Comparison of ENCODE assay signal across 11 mouse cellular contexts in the genomic region with DNA sequence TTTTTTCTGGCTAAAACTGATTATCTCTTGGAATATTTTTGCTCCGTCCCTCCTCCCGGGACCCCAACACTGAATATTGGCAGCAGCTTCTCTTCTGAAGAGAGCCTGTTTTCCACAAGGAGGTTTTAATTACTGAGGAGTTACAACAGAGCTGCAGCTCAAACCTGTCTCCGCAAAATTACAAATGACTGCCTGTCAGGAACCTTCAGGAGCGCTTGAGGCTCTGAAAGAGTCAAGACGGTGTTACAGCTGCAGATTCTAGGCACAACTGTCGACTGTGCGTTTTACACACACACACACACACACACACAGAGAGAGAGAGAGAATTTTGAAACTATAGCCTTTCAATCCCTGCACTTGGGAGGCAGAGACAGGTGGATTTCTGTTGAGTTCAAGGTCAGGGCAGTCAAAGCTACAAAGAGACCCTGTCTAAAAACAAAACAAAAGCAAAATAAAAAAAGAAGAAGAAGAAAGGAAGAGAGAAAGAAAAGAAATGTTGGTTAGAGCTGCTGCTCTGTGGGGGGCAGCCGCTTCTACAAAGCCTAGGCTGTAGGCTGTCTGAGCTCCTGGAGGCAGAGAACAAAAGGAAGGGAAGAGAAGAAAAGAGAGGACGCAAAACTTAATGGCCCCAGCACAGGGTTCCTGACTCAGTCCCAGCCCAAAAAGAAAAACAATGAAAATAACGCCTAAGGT. TPM values are rescaled to one million over a fixed set of nuclear protein-coding genes. Genes with fewer than 3 reads are reported as not detected.
DNase-seq lines count a peak whose midpoint lies in the region; ATAC-seq lines count a peak whose summit lies in the region.
"Had no signal": no experiment of that assay in that cellular context is flagged by ENCODE, and none has a peak within 500 bp of the region (broad histone marks: within the 10 kb centered on the region; RNA-seq: fewer than 3 reads in every experiment).

No protein-coding gene starts in this region.

- H3K27ac ChIP-seq in embryonic facial prominence, embryonic 10.5 days (replicated peaks): peak overlapping the region; percentile 45
- H3K27ac ChIP-seq in hindbrain, embryonic 11.5 days (ENCODE audit: low read depth, low read length): peak overlapping the region; percentile 56; the same call in 1 of the 2 replicates

- peak; percentile 90 for DNase-seq in WW6 (ENCODE audit: low read depth, low spot score)
- no peak for DNase-seq in embryonic facial prominence, embryonic 10.5 days (ENCODE audit: low spot score)
- peak; percentile 42 for DNase-seq in hindbrain, embryonic 11.5 days (ENCODE audit: low spot score)
- peak; percentile 39 for DNase-seq in neural tube, embryonic 10.5 days (ENCODE audit: extremely low spot score, low spot score)
- DNase-seq in heart, adult 11 months: no peak
- no peak for DNase-seq in thymus, postnatal 10 days (ENCODE audit: low spot score in 2 of 2)
- DNase-seq: cerebellum, postnatal 25 days; kidney, adult 11 months; left cerebral cortex, postnatal 4 days; thymus, postnatal 36 days had no signal

- peak; percentile 60; the same call in 1 of the 2 replicates for ATAC-seq in hindbrain, embryonic 11.5 days (ENCODE audit: low FRiP score)
- no peak for ATAC-seq in erythroblast, adult 5-6 weeks (replicated peaks; ENCODE audit: low FRiP score, poor library complexity, severe bottlenecking)

- H3K27me3 ChIP-seq in embryonic facial prominence, embryonic 10.5 days (replicated peaks; ENCODE audit: low read depth, poor library complexity, severe bottlenecking): no peaks in the 10 kb centered on the region
- no peaks in the 10 kb centered on the region for H3K27me3 ChIP-seq in hindbrain, embryonic 11.5 days (ENCODE audit: control insufficient read depth, insufficient read depth, low read length)

- H3K9ac ChIP-seq in hindbrain, embryonic 11.5 days (ENCODE audit: low read depth, low read length): no peak overlapping the region

- H3K4me1 ChIP-seq in embryonic facial prominence, embryonic 10.5 days: peaks cover 82% of the 10 kb centered on the region
- H3K4me1 ChIP-seq in hindbrain, embryonic 11.5 days (replicated peaks; ENCODE audit: control insufficient read depth, insufficient read depth, low read length): peaks cover 21% of the 10 kb centered on the region

- WGBS in embryonic facial prominence, embryonic 10.5 days: 18% methylated on average over 10 of the region's 10 CpGs
- WGBS in hindbrain, embryonic 11.5 days: 12% methylated on average over 10 of the region's 10 CpGs

- H3K4me3 ChIP-seq in embryonic facial prominence, embryonic 10.5 days: no peak overlapping the region
- no peak overlapping the region for H3K4me3 ChIP-seq in hindbrain, embryonic 11.5 days (ENCODE audit: low read depth, low read length)

- peaks cover 13% of the 10 kb centered on the region; the same call in 1 of the 2 replicates for H3K36me3 ChIP-seq in embryonic facial prominence, embryonic 10.5 days (replicated peaks)
- H3K36me3 ChIP-seq in hindbrain, embryonic 11.5 days (ENCODE audit: control insufficient read depth, insufficient read depth, low read length): no peaks in the 10 kb centered on the region

- H3K4me2 ChIP-seq in hindbrain, embryonic 11.5 days (replicated peaks; ENCODE audit: low read depth, low read length): no peak overlapping the region

- no peaks in the 10 kb centered on the region for H3K9me3 ChIP-seq in embryonic facial prominence, embryonic 10.5 days
- no peaks in the 10 kb centered on the region for H3K9me3 ChIP-seq in hindbrain, embryonic 11.5 days (ENCODE audit: control insufficient read depth, low read length)

RNA-seq across cellular contexts. Expression of a gene that starts 47.9 kb away (rescaled TPM):
- 41.1 and 42.0 TPM in 2 replicates for polyA plus RNA-seq in embryonic facial prominence, embryonic 10.5 days (2016; fragmentation: Nextera tagmentation; extraction: Ambion mirVana)
- 40.0 and 45.2 TPM in 2 replicates for polyA plus RNA-seq in hindbrain, embryonic 11.5 days (2014; fragmentation: Nextera tagmentation; extraction: Ambion mirVana)
- 5.0 and 9.0 TPM in 2 replicates for total RNA-seq in erythroblast, adult 5-6 weeks (2015; ENCODE audit: low replicate concordance)
- total RNA-seq in erythroblast, adult 5-6 weeks (2017; ENCODE audit: low replicate concordance): 3.2 and 3.7 TPM in 2 replicates

RNA-seq across cellular contexts. Expression of a gene that starts 55.7 kb away (rescaled TPM):
- polyA plus RNA-seq in embryonic facial prominence, embryonic 10.5 days (2016; fragmentation: Nextera tagmentation; extraction: Ambion mirVana): 135 and 144 TPM in 2 replicates
- 113 and 116 TPM in 2 replicates for polyA plus RNA-seq in hindbrain, embryonic 11.5 days (2014; fragmentation: Nextera tagmentation; extraction: Ambion mirVana)
- total RNA-seq in erythroblast, adult 5-6 weeks (2015; ENCODE audit: low replicate concordance): 5.4 and 6.3 TPM in 2 replicates
- total RNA-seq in erythroblast, adult 5-6 weeks (2017; ENCODE audit: low replicate concordance): 1.6 and 1.7 TPM in 2 replicates

Comparison
In these comparisons a context has a peak if more than half of its experiments do, and no peak if none do; other contexts are left out.
1. DNase-seq: peak in WW6 (single experiment), hindbrain, embryonic 11.5 days (single experiment) and neural tube, embryonic 10.5 days (single experiment); none in embryonic facial prominence, embryonic 10.5 days (single experiment), heart, adult 11 months (single experiment) and thymus, postnatal 10 days (0 of 2).